Mouse (Mus musculus) frontal cortex, postnatal 14 days (tissue): ENCODE results near the gene Mcm6.

ENCODE experiments used
- DNase-seq, 2 experiments: peaks; one replicate each; pipeline ENCODE4 v3.0.0; 2022; ENCODE audit warnings: low spot score in 2 of 2

The Mcm6 gene

GRCm38 (mm10) chr1:128359554-128360376, at the start of gene Mcm6:
TSS of gene Mcm6 (minus strand) at chr1:128359664.
- DNase-seq = peak; percentile 90 to 94

DNA sequence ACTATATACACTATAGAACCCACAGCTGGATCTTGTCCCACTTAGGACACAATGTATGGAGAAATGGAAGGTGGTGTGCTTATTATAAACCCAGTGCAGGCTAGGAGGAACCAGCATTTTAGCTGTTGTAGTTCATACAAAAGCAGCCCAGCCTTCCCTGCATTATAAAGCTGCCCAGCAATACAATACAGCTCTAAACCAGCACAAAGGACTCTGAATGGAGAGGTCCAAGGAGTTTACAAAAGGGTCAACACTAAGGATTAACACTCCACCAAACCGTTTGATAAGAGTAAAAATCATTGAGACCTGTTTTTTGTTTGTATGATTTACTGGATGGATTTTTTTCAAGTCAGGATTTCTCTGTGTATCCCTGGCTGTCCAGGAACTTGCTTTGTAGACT, 47.4 kb upstream of the Mcm6 start:
- DNase-seq = no peak

GRCm38 (mm10) chr1:128405675-128406074, 46.2 kb upstream of the Mcm6 start:
- DNase-seq = no peak

DNA sequence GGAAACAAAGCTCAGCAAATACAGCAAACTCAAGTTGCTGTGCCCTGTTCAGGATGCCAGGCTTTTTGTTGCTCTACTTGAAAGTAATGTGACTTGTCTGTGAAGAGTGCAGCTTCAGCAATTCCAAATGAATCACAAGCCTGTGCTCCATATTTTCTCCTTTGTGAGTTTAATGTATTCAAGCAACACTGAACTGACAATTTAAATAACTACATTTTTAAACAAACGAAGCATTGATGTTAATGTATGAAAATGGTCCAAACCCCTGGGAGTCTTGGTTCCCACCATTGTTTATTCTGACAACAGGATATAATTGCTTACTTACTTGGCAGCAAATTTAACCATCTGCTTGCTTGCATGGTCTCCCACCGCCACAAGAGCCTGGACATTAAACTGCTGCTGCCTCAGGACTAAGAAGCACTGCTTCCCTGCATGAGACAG, 45.6 kb upstream of the Mcm6 start:
- no peak for DNase-seq

GRCm38 (mm10) chr1:128400926-128401325, 41.5 kb upstream of the Mcm6 start:
- no peak for DNase-seq

DNA sequence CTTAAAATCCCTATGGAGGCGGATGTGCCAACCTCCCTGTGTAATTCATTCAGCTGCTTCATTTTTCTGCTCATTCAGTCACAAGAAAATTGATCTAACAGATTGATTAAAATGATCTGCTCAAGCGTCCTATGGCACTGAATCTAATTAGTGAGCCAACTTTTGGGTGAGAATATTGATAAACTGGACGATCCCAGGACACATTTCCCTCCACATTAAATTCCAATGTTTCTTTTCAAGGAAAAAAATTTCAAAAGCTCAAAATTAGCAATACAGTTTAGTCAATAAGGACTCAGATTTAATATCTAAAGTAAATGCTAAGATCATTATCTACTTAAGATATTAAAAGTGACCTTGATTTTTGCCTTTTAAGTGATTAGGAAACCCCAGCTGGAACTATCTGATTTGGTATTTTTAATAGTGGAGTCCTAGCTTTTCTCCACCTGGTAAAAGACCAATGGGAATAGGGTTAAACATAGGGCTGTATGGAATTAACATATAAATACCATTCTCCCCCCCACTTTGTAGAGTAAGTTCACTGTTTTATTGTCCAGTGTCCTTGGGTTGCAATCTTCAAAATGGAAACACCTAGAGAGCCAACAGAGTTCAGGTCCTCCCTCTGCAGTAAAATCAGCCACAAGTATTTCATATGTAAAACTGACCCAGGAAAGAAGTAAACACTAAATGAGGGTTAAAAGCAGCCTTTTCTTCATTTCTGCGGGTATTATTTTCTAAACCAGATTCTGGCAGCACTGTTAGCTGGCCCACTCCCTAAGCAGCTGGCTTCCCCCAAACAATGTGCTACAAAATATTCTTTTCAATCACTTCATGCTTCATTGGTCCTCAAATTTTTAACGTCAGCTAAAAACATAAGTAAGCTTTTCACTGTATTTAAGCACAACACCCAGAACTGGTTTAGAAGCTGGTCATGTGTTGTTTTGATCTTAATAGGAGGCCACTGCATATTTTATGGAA, 40.8 kb upstream of the Mcm6 start:
- DNase-seq = no peak

GRCm38 (mm10) chr1:128398738-128399445, 39.4 kb upstream of the Mcm6 start:
- no peak for DNase-seq

DNA sequence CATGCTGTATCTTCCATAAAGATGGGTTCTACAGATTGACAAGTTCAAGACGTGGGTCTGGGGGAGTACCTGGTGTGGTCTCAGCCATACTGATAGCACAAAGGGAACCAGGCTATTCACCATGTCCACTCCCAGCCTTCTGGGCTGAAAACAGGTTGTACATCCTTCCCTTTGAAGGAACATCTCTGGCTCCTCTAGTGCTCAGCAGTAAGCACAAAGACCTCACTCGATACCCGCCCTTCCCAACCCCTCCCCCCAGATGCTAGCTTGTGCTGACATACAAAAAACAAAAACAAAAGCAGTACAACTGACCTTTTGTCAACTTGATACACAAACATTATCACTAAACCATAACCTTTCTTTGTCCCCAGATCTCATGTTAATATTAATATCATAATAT, 35.2 kb upstream of the Mcm6 start:
- DNase-seq = no peak

GRCm38 (mm10) chr1:128392382-128392781, 32.9 kb upstream of the Mcm6 start:
- no peak for DNase-seq

DNA sequence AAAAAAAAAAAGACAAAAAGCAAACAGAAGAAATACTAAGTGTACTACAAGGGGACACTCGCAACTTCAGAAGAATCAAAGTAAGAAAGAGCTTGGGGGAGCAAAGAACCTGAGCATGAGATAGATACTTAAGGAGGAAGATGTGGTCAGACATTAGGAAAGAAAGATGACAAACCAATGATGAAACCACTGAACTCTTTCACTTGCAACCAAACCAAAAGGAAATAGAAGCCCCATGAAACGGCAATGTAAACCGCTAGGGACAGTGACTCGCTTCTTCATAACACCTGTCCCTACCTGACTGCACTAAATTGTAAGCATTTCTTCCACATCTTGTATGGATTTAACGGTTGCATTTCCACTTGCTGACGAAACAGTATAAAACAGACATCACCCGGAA, 27.0 kb upstream of the Mcm6 start:
- DNase-seq = no peak

- no peak for DNase-seq
Observed at GRCm38 (mm10) chr1:128376841-128377240, 17.4 kb upstream of the Mcm6 start.

- no peak for DNase-seq
Observed at GRCm38 (mm10) chr1:128372143-128372860, 12.8 kb upstream of the Mcm6 start.

DNA sequence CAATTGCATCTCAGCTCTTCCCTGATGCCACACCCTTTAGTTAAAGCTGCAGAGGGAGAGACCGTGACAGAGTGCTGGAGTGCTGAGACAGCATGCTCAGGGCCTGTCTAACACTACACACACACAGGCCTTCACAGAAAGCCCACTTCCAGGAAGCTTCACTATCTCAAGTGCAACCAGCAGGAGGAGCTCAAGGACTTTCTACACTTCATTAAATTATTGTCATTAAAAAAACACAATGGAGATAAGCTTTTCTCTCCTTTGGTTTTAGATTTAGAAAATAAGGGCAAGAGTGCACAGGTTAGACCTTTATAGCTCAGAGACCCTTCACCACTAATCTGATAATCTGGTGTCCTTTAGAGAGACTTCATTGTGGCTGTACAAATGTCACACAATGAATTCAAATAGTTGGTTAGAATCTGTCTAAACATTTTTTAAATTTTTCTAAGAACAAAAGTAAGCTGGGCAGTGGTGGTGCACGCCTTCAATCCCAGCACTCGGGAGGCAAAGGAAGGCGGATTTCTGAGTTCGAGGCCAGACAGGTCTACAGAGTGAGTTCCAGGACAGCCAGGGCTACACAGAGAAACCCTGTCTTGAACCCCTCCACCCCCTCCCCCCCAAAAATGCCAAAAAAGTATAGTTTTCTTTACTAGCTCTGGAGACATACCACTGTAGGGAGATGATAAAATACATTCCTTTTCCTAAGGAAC, 9.4 kb upstream of the Mcm6 start:
- peak in 1 of 2 experiments; percentile 34 for DNase-seq

GRCm38 (mm10) chr1:128360601-128361000, 1.1 kb upstream of the Mcm6 start:
- peak in 1 of 2 experiments; percentile 17 for DNase-seq

DNA sequence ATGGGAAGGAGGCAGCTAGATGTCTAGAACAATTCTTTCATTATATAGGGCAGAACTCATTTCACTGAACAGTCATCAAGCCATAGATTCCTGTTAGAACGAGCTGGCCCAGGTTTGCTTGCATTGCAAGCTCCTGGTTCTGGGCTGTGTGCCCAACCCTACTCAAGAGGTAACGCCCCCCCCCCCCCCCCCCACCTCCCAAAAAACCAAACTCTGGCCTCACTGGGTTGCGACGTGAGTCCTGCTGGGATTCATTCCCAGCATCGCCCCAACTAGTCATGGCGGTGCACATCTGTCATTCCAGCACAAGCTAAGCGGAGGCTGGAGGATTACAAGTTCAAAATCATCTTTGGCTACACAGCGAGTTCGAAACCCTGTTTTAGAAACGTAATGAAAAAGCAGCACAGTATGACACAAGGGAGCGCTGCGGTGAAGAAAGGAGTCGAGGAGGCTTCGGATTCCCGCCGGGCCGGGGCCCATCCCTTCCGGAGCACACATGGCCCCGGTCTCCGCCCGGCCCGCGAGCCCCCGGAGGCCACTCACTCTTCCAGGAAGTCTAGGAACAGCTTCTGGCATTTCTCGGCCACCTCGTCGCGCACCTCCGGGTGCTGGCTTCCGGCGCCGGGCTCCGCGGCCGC, 429 bp downstream of the Mcm6 start:
- no peak for DNase-seq

DNA sequence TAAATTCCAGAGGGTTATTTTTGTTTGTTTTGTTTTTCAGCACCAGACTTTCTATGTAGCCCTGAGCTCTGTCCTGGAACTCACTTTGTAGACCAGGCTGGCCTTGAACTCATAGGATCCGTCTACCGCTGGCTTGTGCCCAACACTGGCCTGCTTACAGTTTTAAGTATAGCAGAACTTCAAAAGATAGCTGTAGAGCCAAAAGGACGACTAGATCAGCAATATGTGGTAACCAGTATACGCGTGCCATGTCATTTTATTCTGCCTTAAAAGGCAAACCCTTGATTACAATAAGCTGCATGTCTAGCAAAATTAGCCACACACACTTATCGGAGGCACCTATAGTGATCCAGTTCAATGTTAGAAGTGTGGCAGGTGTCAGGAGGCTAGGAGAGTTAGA, 1.2 kb downstream of the Mcm6 start:
- no peak for DNase-seq

DNA sequence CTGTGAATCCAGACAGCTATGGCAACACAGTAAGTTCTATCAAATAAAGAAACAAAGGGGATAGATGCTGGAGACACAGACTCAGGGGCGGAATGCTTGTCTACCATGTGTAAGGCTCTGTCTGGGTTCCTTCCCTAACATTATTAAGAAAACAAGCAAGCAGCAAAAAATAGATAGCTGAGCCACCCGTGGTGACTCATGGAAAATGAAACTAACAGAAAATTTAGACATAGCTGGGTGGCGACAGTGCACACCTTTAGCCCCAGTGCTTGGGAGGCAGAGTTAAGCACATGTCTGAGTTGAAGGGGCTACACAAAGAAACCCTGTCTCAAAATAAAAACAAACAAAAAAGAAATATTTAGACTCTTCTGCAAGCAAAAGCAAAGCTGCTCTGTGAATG, 2.0 kb downstream of the Mcm6 start:
- DNase-seq = no peak

- DNase-seq = no peak
Observed at GRCm38 (mm10) chr1:128353092-128353491, 6.4 kb downstream of the Mcm6 start.

- DNase-seq = no peak
Observed at GRCm38 (mm10) chr1:128344232-128344631, 15.2 kb downstream of the Mcm6 start.

DNA sequence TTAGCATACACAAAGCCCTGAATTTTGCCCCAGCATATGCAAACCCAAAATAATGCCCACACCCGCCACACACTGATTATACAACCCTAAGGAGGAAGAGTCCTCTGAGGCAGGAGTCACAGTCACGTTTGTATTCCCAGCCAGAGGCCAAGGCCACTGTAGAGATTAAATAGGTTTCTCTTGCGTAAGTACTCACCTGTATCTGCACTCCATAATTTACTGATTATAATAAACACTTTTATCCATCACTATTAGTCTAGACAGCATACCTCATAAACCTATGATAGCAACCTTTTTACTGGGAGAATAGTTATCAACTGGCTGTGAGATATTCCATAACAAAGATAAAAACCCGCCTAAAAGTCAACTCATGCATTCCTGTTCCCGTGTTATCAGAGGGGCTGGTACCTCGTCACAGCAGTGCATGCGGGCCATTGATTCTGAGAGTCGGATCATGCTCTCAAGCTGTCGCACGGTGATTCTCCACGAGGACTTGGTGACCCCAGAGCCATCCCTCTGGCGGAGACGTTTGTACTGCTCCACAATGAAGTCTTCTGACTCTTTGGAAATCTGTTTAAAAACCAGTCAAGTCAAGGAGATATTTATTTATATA, 21.6 kb downstream of the Mcm6 start:
- DNase-seq = no peak
